ENCODE assay signal across 9 mouse cellular contexts in genomic region chr1:154202580-154202979, GRCm38 (mm10). TPM values are rescaled to one million over a fixed set of nuclear protein-coding genes. Genes with fewer than 3 reads are reported as not detected.
DNase-seq lines count a peak whose midpoint lies in the region; ATAC-seq and TF ChIP-seq lines count a peak whose summit lies in the region.
"Had no signal": no experiment of that assay in that cellular context is flagged by ENCODE, and none has a peak within 500 bp of the region (broad histone marks: within the 10 kb centered on the region; RNA-seq: fewer than 3 reads in every experiment).

No protein-coding gene starts in this region.

- no peak overlapping the region for H3K9ac ChIP-seq in lung, embryonic 14.5 days
- no peak overlapping the region for H3K9ac ChIP-seq in kidney, embryonic 16.5 days (replicated peaks; ENCODE audit: low read length)
- H3K9ac ChIP-seq in forebrain, embryonic 12.5 days, result no peak overlapping the region
- H3K9ac ChIP-seq: liver, embryonic 15.5 days had no signal

- H3K4me2 ChIP-seq in lung, embryonic 14.5 days, result no peak overlapping the region
- H3K4me2 ChIP-seq in kidney, embryonic 16.5 days (replicated peaks; ENCODE audit: low read depth, low read length), result no peak overlapping the region
- no peak overlapping the region for H3K4me2 ChIP-seq in forebrain, embryonic 12.5 days
- H3K4me2 ChIP-seq: liver, embryonic 15.5 days had no signal

- DNase-seq in lung, embryonic 14.5 days, result peak; percentile 9
- no peak for DNase-seq in lung, postnatal 14 days
- DNase-seq in cerebellum, adult 9-11 months, result peak; percentile 39
- DNase-seq in retina, postnatal 1 day, result peak; percentile 63
- DNase-seq in urinary bladder, postnatal 4 days (ENCODE audit: low spot score in 2 of 2), result no peak

- ATAC-seq in lung, embryonic 14.5 days (ENCODE audit: insufficient read depth), result no peak
- peak; percentile 72 for ATAC-seq in kidney, embryonic 16.5 days (ENCODE audit: low FRiP score, low TSS enrichment)
- ATAC-seq in forebrain, embryonic 12.5 days (ENCODE audit: low FRiP score), result no peak

- no peaks in the 10 kb centered on the region for H3K4me1 ChIP-seq in lung, embryonic 14.5 days (ENCODE audit: insufficient read depth)
- peaks cover 12% of the 10 kb centered on the region for H3K4me1 ChIP-seq in kidney, embryonic 16.5 days (ENCODE audit: insufficient read depth, low read length)
- peaks cover 10% of the 10 kb centered on the region for H3K4me1 ChIP-seq in forebrain, embryonic 12.5 days
- H3K4me1 ChIP-seq: liver, embryonic 15.5 days had no signal

- H3K36me3 ChIP-seq in lung, embryonic 14.5 days (ENCODE audit: insufficient read depth), result no peaks in the 10 kb centered on the region
- no peaks in the 10 kb centered on the region for H3K36me3 ChIP-seq in kidney, embryonic 16.5 days (ENCODE audit: insufficient read depth, low read length)
- no peaks in the 10 kb centered on the region for H3K36me3 ChIP-seq in forebrain, embryonic 12.5 days (replicated peaks)
- H3K36me3 ChIP-seq: liver, embryonic 15.5 days had no signal

- peak; percentile 4; the same call in 1 of the 2 replicates for TF ChIP-seq CTCF in lung, embryonic 14.5 days (IDR thresholded peaks at IDR 0.05; ENCODE audit: low read depth)

- H3K9me3 ChIP-seq in lung, embryonic 14.5 days (ENCODE audit: low read depth, low read length), result no peaks in the 10 kb centered on the region
- no peaks in the 10 kb centered on the region for H3K9me3 ChIP-seq in kidney, embryonic 16.5 days (ENCODE audit: low read length)
- H3K9me3 ChIP-seq in forebrain, embryonic 12.5 days, result no peaks in the 10 kb centered on the region
- H3K9me3 ChIP-seq: liver, embryonic 15.5 days had no signal

- 65% methylated on average over 8 of the region's 8 CpGs for WGBS in lung, embryonic 14.5 days
- WGBS in kidney, embryonic 16.5 days, result 42% methylated on average over 8 of the region's 8 CpGs
- WGBS in forebrain, embryonic 12.5 days, result 59% methylated on average over 8 of the region's 8 CpGs

- no peak overlapping the region for H3K4me3 ChIP-seq in lung, embryonic 14.5 days (ENCODE audit: low read depth, low read length)
- no peak overlapping the region for H3K4me3 ChIP-seq in kidney, embryonic 16.5 days (ENCODE audit: low read length)
- no peak overlapping the region for H3K4me3 ChIP-seq in forebrain, embryonic 12.5 days (replicated peaks)
- H3K4me3 ChIP-seq: liver, embryonic 15.5 days had no signal

- no peak overlapping the region for H3K27ac ChIP-seq in lung, embryonic 14.5 days (ENCODE audit: low read depth)
- H3K27ac ChIP-seq in kidney, embryonic 16.5 days (ENCODE audit: low read length), result no peak overlapping the region
- no peak overlapping the region for H3K27ac ChIP-seq in forebrain, embryonic 12.5 days
- H3K27ac ChIP-seq: liver, embryonic 15.5 days had no signal

- H3K27me3 ChIP-seq in lung, embryonic 14.5 days (ENCODE audit: insufficient read depth, low read length), result peaks cover 33% of the 10 kb centered on the region
- H3K27me3 ChIP-seq in kidney, embryonic 16.5 days (ENCODE audit: insufficient read depth, low read length), result peaks cover 37% of the 10 kb centered on the region
- peaks cover 60% of the 10 kb centered on the region for H3K27me3 ChIP-seq in forebrain, embryonic 12.5 days

RNA-seq across cellular contexts. Expression of gene Zfp648, which starts 1.6 kb away (rescaled TPM):
- polyA plus RNA-seq in lung, embryonic 14.5 days (2014; fragmentation: Nextera tagmentation; extraction: Ambion mirVana), result 0.12 TPM in 1 of 2 replicates, not detected in the other
- polyA plus RNA-seq in kidney, embryonic 16.5 days (2015; fragmentation: Nextera tagmentation; extraction: Ambion mirVana), result 0.30 and 0.51 TPM in 2 replicates
- not detected in 2 replicates for polyA plus RNA-seq in forebrain, embryonic 12.5 days (2016; fragmentation: Nextera tagmentation; extraction: Ambion mirVana)
- polyA plus RNA-seq: liver, embryonic 15.5 days; stomach, embryonic 14.5 days had no signal

Comparison
In these comparisons a context has a peak if more than half of its experiments do, and no peak if none do; other contexts are left out.
1. DNase-seq: peak in lung, embryonic 14.5 days (single experiment), cerebellum, adult 9-11 months (single experiment) and retina, postnatal 1 day (single experiment); none in lung, postnatal 14 days (single experiment) and urinary bladder, postnatal 4 days (0 of 2).